Mouse (Mus musculus): ENCODE measurements at regions not wholly inside any gene's neighbourhood (a gene's known extent, or its start where the extent isn't known, plus 50 kb on each side); places are given as distances from the start of the nearest gene placed in this dataset.

DNA sequence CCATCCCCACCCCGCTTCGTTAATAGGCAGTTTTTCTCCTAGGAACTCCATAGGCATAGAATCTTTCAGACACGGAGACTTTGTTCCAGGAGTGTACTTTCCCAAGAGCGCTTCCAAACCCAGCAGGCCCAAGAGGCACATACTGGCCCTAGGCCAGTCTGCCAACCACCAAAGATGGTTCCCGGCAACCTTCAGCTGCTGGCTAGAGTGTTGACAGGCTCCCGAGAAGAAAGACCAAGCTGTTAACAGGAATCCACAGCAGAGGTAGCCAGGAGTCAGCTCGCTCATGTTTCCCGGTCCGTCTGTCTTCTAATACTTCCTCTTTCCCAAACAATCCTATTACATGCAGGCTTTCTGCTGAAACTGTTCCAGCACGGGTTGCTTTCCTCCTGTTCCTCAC, 544.4 kb downstream of the Gm19410 start:
- Histone ChIP-seq H3K36me3 (ENCODE audit: control insufficient read depth, insufficient read depth) (no peaks in the 10 kb centered on the region), H3K4me2 (ENCODE audit: low read depth) (peak overlapping the region; percentile 38), H3K79me2 (ENCODE audit: control insufficient read depth, insufficient read depth) (no peaks in the 10 kb centered on the region), H3ac (ENCODE audit: control insufficient read depth, insufficient read length) (no peak overlapping the region), H3K4me3 (no peak overlapping the region), H3K27me3 (ENCODE audit: control insufficient read depth, insufficient read depth, insufficient read length) (no peaks in the 10 kb centered on the region)
- TF ChIP-seq MYOG (IDR thresholded peaks at IDR 0.05; ENCODE audit: control insufficient read depth in 1 of 3, insufficient read depth in 1 of 3, insufficient read length in 2 of 3, low read depth in 2 of 3): no peak
- no peak for TF ChIP-seq E2F4 (IDR thresholded peaks at IDR 0.05; ENCODE audit: insufficient read depth)
- TF ChIP-seq CEBPB (IDR thresholded peaks at IDR 0.05; ENCODE audit: insufficient read depth, poor library complexity, severe bottlenecking): no peak
- no peak for TF ChIP-seq TCF12 (IDR thresholded peaks at IDR 0.05; ENCODE audit: insufficient read depth, poor library complexity, severe bottlenecking)
- no peak for TF ChIP-seq MAX (IDR thresholded peaks at IDR 0.05; ENCODE audit: low read depth)
- TF ChIP-seq TCF3 (IDR thresholded peaks at IDR 0.05; ENCODE audit: insufficient read length, low read depth): no peak
- TF ChIP-seq SRF (IDR thresholded peaks at IDR 0.05; ENCODE audit: control insufficient read depth, insufficient read length, low read depth): no peak
- no peak for TF ChIP-seq REST (IDR thresholded peaks at IDR 0.05; ENCODE audit: insufficient read depth, insufficient read length)
- no peak for TF ChIP-seq POLR2A (IDR thresholded peaks at IDR 0.05; ENCODE audit: insufficient read length, low read depth)
- no peak for TF ChIP-seq USF1 (IDR thresholded peaks at IDR 0.05; ENCODE audit: low read depth)
- TF ChIP-seq POLR2AphosphoS2 (IDR thresholded peaks at IDR 0.05; ENCODE audit: insufficient read length, low read depth): no peak
- no peak for TF ChIP-seq MYOD1 (IDR thresholded peaks at IDR 0.05; ENCODE audit: control insufficient read depth in 1 of 3, insufficient read length in 2 of 3, low read depth in 2 of 3)

GRCm38 (mm10) chr8:36311734-36312133, 546.1 kb downstream of the Gm19410 start:
- Histone ChIP-seq H3K4me2 (ENCODE audit: low read depth) (no peak overlapping the region), H3ac (ENCODE audit: control insufficient read depth, insufficient read length) (no peak overlapping the region), H3K79me2 (ENCODE audit: control insufficient read depth, insufficient read depth) (no peaks in the 10 kb centered on the region), H3K27me3 (ENCODE audit: control insufficient read depth, insufficient read depth, insufficient read length) (no peaks in the 10 kb centered on the region), H3K4me3 (no peak overlapping the region), H3K36me3 (ENCODE audit: control insufficient read depth, insufficient read depth) (no peaks in the 10 kb centered on the region)
- TF ChIP-seq CEBPB (IDR thresholded peaks at IDR 0.05; ENCODE audit: insufficient read depth, poor library complexity, severe bottlenecking) (no peak), E2F4 (IDR thresholded peaks at IDR 0.05; ENCODE audit: insufficient read depth) (no peak), SRF (IDR thresholded peaks at IDR 0.05; ENCODE audit: control insufficient read depth, insufficient read length, low read depth) (no peak), MYOD1 (IDR thresholded peaks at IDR 0.05; ENCODE audit: control insufficient read depth in 1 of 3, insufficient read length in 2 of 3, low read depth in 2 of 3) (no peak), REST (IDR thresholded peaks at IDR 0.05; ENCODE audit: insufficient read depth, insufficient read length) (no peak)

- Histone ChIP-seq H3K79me2 (ENCODE audit: control insufficient read depth, insufficient read depth) (no peaks in the 10 kb centered on the region), H3ac (ENCODE audit: control insufficient read depth, insufficient read length) (no peak overlapping the region), H3K4me3 (no peak overlapping the region), H3K36me3 (ENCODE audit: control insufficient read depth, insufficient read depth) (no peaks in the 10 kb centered on the region), H3K27me3 (ENCODE audit: control insufficient read depth, insufficient read depth, insufficient read length) (no peaks in the 10 kb centered on the region), H3K4me2 (ENCODE audit: low read depth) (no peak overlapping the region)
- TF ChIP-seq TCF12 (IDR thresholded peaks at IDR 0.05; ENCODE audit: insufficient read depth, poor library complexity, severe bottlenecking): no peak
- TF ChIP-seq USF1 (IDR thresholded peaks at IDR 0.05; ENCODE audit: low read depth): no peak
- no peak for TF ChIP-seq MAX (IDR thresholded peaks at IDR 0.05; ENCODE audit: low read depth)
- TF ChIP-seq POLR2AphosphoS2 (IDR thresholded peaks at IDR 0.05; ENCODE audit: insufficient read length, low read depth): no peak
- no peak for TF ChIP-seq CEBPB (IDR thresholded peaks at IDR 0.05; ENCODE audit: insufficient read depth, poor library complexity, severe bottlenecking)
- TF ChIP-seq E2F4 (IDR thresholded peaks at IDR 0.05; ENCODE audit: insufficient read depth): no peak
- no peak for TF ChIP-seq SRF (IDR thresholded peaks at IDR 0.05; ENCODE audit: control insufficient read depth, insufficient read length, low read depth)
- no peak for TF ChIP-seq MYOD1 (IDR thresholded peaks at IDR 0.05; ENCODE audit: control insufficient read depth in 1 of 3, insufficient read length in 2 of 3, low read depth in 2 of 3)
- no peak for TF ChIP-seq MYOG (IDR thresholded peaks at IDR 0.05; ENCODE audit: control insufficient read depth in 1 of 3, insufficient read depth in 1 of 3, insufficient read length in 2 of 3, low read depth in 2 of 3)
- TF ChIP-seq POLR2A (IDR thresholded peaks at IDR 0.05; ENCODE audit: insufficient read length, low read depth): no peak
- no peak for TF ChIP-seq TCF3 (IDR thresholded peaks at IDR 0.05; ENCODE audit: insufficient read length, low read depth)
- no peak for TF ChIP-seq REST (IDR thresholded peaks at IDR 0.05; ENCODE audit: insufficient read depth, insufficient read length)
These were observed 547.4 kb downstream of the Gm19410 start for GRCm38 (mm10) chr8:36312963-36313362.

GRCm38 (mm10) chr8:36318396-36318795, 552.8 kb downstream of the Gm19410 start:
- Histone ChIP-seq H3K4me3 (no peak overlapping the region), H3K79me2 (ENCODE audit: control insufficient read depth, insufficient read depth) (no peaks in the 10 kb centered on the region), H3K36me3 (ENCODE audit: control insufficient read depth, insufficient read depth) (no peaks in the 10 kb centered on the region), H3K27me3 (ENCODE audit: control insufficient read depth, insufficient read depth, insufficient read length) (no peaks in the 10 kb centered on the region), H3K4me2 (ENCODE audit: low read depth) (no peak overlapping the region), H3ac (ENCODE audit: control insufficient read depth, insufficient read length) (no peak overlapping the region)
- TF ChIP-seq TCF3 (IDR thresholded peaks at IDR 0.05; ENCODE audit: insufficient read length, low read depth): no peak
- no peak for TF ChIP-seq MYOD1 (IDR thresholded peaks at IDR 0.05; ENCODE audit: control insufficient read depth in 1 of 3, insufficient read length in 2 of 3, low read depth in 2 of 3)
- no peak for TF ChIP-seq CEBPB (IDR thresholded peaks at IDR 0.05; ENCODE audit: insufficient read depth, poor library complexity, severe bottlenecking)
- no peak for TF ChIP-seq USF1 (IDR thresholded peaks at IDR 0.05; ENCODE audit: low read depth)
- TF ChIP-seq SRF (IDR thresholded peaks at IDR 0.05; ENCODE audit: control insufficient read depth, insufficient read length, low read depth): no peak
- no peak for TF ChIP-seq REST (IDR thresholded peaks at IDR 0.05; ENCODE audit: insufficient read depth, insufficient read length)
- TF ChIP-seq E2F4 (IDR thresholded peaks at IDR 0.05; ENCODE audit: insufficient read depth): no peak
- no peak for TF ChIP-seq POLR2AphosphoS2 (IDR thresholded peaks at IDR 0.05; ENCODE audit: insufficient read length, low read depth)
- no peak for TF ChIP-seq MAX (IDR thresholded peaks at IDR 0.05; ENCODE audit: low read depth)

- Histone ChIP-seq H3K36me3 (ENCODE audit: control insufficient read depth, insufficient read depth) (no peaks in the 10 kb centered on the region), H3K79me2 (ENCODE audit: control insufficient read depth, insufficient read depth) (no peaks in the 10 kb centered on the region), H3ac (ENCODE audit: control insufficient read depth, insufficient read length) (no peak overlapping the region), H3K4me3 (no peak overlapping the region), H3K4me2 (ENCODE audit: low read depth) (no peak overlapping the region), H3K27me3 (ENCODE audit: control insufficient read depth, insufficient read depth, insufficient read length) (no peaks in the 10 kb centered on the region)
- TF ChIP-seq USF1 (IDR thresholded peaks at IDR 0.05; ENCODE audit: low read depth) (no peak), MAX (IDR thresholded peaks at IDR 0.05; ENCODE audit: low read depth) (no peak), CEBPB (IDR thresholded peaks at IDR 0.05; ENCODE audit: insufficient read depth, poor library complexity, severe bottlenecking) (no peak), TCF12 (IDR thresholded peaks at IDR 0.05; ENCODE audit: insufficient read depth, poor library complexity, severe bottlenecking) (no peak), MYOD1 (IDR thresholded peaks at IDR 0.05; ENCODE audit: control insufficient read depth in 1 of 3, insufficient read length in 2 of 3, low read depth in 2 of 3) (no peak), MYOG (IDR thresholded peaks at IDR 0.05; ENCODE audit: control insufficient read depth in 1 of 3, insufficient read depth in 1 of 3, insufficient read length in 2 of 3, low read depth in 2 of 3) (no peak)
These were observed 553.3 kb downstream of the Gm19410 start for GRCm38 (mm10) chr8:36318884-36319283.

Data from myocyte (in vitro differentiated cells).